Mouse (Mus musculus) cerebellum, adult (tissue): ENCODE measurements around the gene Rph3al.
A peak's percentile ranks its signal among the peaks of the same experiment; 100 is the strongest.

Experiments used
- ATAC-seq: cut with Nextera tagmentation; 2 replicates; pipeline ENCODE4 v1.9.2; 2017; ENCODE audit warnings: mild to moderate bottlenecking, moderate library complexity, mixed read lengths; ENCODE audit not compliant: insufficient number of reproducible peaks, low FRiP score, low TSS enrichment

Rph3al gene

DNA sequence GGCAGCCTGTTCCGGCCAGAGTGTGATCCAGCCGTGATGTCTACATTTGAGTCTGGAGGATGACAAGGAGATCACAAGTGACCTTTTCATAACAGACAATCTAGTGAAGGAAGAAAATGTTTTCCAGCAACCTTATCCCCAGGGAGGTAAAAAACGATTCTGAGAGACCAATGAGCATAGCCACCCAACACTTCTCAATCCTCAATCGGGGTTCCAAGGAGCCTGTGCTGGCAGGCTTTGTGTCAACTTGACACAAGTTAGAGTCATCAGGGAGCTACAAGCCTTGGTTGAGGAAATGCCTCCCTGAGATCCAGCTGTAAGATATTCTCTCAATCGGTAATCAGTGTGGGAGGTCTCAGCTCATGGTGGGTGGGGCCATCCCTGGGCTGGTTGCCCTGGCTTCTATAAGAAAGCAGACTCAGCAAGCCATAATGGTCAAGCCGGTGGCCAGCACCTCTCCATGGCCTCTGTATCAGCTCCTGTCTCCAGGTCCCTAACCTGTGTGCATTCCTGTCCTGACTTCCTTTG is at the start of gene Rph3al:
Rph3al (minus strand) TSS at position 51 of the 528 bp plus-strand sequence.
- no peak for ATAC-seq

DNA sequence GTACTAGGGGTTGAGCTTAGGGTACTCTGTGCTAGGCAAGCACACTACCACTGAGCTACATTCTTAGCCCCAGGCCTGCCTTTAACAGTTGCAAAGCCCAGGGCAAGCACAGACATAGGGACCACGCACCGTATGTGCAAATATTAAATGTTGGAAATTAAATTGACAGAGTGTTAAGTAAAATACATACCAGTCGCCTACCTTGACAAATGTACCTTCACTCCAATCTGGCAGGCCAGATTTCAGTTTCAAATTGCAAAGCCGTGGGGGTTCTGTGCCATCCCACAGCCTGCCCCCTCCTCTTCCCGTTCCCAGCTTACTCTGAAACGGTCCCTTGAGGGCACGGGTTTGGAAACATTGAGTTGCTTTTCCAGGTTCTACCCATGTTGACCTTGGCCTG is 47.7 kb upstream of the Rph3al start:
- ATAC-seq = no peak

- no peak for ATAC-seq
Measured at GRCm38 (mm10) chr11:75984581-75984980, 46.4 kb upstream of the Rph3al start.

DNA sequence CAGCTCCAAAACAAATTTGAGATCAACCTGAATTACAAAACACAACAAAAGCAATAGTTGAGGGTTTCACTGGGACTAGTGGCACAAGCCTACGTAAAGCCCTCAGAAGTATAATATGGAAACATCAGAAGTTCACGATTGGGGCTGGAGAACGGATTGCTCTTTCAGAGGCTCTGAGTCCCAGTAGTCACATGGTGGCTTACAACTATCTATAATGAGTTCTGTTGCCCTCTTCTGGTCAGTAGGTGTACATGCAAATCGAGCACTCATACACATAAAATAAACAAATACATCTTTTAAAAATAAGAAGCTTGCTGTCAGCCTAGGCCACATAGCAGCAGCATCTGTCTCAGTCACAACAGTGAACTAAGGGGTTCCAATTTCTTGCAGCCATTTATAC is 45.0 kb upstream of the Rph3al start:
- no peak for ATAC-seq

DNA sequence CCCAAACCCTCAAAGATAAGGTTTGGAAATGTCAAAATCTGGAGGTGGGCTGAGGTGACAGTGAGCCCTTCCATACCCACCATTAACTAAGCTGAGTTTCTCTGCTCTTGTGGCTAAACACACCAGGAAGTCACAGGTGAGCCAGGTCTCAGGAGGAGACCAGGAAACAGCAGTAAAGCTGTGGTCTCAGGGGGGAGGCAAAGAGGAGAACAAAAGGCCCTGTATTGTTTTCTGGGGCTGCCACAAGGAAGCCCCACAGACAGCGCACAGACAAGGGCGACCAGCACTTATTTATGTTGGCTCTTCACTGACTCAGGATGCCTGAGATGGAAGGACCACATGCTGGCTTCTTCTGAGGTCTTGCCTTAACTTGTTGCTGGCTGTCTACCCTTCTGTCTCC is 42.2 kb upstream of the Rph3al start:
- no peak for ATAC-seq

GRCm38 (mm10) chr11:75978051-75978450 is 39.8 kb upstream of the Rph3al start:
- ATAC-seq = no peak

- ATAC-seq = no peak
Measured at GRCm38 (mm10) chr11:75976748-75977147, 38.5 kb upstream of the Rph3al start.

DNA sequence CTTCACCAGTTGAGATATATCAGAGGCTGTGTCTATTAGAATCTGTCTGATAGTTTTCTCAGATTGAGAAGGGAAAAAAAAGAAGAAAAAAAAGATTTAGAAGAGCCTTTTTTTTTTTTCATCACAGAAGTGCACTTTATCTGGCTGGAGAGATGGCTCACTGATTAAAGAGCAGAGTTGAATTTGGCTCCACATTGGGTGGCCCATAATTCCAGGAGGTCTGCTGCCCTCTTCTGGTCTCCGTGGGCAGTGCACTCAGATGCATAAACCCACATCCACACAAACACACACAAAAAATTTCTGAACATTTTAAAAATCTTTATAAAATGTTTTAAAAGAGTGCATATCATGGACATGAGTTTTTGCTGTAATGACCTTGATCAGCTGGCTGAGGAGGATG is 35.8 kb upstream of the Rph3al start:
- no peak for ATAC-seq

GRCm38 (mm10) chr11:75972916-75973567 is 34.8 kb upstream of the Rph3al start:
- no peak for ATAC-seq

DNA sequence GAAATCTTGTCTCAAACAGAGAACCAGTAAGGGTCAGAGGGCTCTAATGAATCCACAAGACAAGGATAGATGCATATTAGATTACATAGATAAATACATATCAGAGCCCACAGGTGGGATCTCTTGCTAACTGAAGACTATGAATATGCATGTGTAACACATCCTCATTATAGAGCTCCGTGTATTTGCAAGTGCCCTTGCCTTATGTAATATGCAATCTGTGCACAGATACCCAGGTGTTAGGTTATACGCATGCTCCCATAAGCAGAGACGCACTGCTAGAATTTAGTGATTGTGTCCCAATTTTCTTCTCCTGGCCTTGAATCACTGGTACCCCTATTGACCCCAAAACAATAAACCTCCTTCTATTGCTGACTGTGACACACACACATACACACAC is 34.0 kb upstream of the Rph3al start:
- ATAC-seq = no peak

GRCm38 (mm10) chr11:75970629-75971028 is 32.4 kb upstream of the Rph3al start:
- ATAC-seq = no peak

DNA sequence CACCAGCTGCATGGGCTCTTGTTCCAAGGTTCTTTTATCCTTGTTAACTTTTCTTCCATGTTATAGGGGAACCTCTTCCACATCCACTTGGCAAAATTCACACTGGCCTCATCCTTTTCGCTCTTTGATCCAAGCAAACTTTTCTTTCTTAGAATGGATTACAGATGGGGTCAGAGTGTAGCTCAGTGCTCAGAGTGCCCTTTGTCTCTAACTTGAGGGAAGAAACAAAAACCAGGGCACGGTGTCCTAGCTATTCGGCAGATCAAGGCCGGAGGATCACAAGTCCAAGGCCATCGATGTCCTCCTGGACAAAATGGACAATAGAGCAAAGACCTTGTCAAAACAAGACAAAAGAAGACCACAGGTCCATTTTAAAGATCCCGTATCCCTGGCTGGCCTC is 30.5 kb upstream of the Rph3al start:
- no peak for ATAC-seq

DNA sequence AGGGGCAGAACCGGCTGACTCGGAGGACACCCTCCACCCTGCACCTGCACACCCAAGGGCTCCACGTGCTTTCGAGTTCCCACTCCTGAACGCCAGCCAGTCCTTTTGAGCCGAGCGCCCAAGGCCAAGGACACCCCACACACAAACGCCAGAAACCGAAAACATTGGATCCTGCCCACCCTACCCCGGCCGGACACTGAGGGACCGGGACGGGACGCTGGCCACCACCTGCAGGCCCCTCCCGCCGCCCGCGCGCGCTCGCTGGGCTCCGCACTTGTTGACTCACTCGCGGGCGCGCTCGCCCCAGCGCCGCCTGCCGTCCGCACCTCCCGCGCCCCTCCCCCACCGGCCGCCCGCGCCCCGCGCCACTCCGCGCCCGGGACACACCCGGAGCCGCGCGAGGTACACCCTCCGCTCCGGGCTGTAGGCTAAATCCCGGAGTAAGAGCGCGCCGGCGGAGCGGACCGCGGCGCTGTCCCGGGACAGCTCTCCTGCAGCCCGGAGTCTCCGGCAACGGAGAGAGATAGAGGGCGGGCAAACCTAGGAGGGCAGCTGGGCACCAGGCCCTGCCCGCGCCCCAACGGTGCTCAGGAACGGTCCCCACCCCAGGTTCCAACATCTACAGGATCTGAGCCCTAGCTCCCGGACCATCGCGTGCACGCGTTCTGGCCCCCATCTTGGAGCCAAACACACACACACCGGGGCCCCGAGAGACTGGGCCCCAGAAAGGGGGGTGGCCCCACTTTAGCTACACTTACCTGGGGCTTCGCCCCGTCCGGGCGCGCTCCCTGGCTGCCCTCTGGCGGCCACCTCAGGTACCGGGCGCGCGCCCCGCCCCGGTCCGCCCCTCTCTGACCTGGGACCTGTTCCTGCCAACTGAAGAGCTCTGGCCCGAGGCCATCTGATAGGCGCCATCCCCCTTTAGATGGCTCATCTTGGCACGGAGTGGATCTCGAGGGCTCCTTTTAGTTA is 28.5 kb upstream of the Rph3al start:
- ATAC-seq = peak; percentile 66; the same call in 1 of the 2 replicates

GRCm38 (mm10) chr11:75965674-75966400 is 27.6 kb upstream of the Rph3al start:
- no peak for ATAC-seq

- ATAC-seq = no peak
Measured at GRCm38 (mm10) chr11:75964476-75964730, 26.2 kb upstream of the Rph3al start.

GRCm38 (mm10) chr11:75963730-75964475 is 25.7 kb upstream of the Rph3al start:
- ATAC-seq = no peak

DNA sequence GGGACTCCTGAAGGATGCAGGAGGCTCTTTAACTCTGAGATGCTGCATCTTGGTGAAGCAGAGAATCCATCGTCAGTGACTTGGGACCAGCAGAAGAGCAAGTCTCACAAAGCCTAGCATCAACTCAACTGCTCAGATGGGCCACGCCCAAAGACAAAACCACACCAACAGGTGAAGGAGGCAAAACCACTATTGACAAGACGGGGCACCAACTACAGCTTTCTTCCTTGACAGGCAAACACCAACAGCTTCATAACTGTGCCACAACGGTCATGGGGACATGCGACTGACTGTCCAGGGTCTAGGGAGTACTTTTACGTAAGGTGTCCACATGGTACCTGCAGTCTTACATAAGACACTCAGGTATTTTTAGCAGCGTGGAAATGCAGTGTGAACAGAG is 23.6 kb upstream of the Rph3al start:
- no peak for ATAC-seq

GRCm38 (mm10) chr11:75957124-75957832 is 19.0 kb upstream of the Rph3al start:
- no peak for ATAC-seq

DNA sequence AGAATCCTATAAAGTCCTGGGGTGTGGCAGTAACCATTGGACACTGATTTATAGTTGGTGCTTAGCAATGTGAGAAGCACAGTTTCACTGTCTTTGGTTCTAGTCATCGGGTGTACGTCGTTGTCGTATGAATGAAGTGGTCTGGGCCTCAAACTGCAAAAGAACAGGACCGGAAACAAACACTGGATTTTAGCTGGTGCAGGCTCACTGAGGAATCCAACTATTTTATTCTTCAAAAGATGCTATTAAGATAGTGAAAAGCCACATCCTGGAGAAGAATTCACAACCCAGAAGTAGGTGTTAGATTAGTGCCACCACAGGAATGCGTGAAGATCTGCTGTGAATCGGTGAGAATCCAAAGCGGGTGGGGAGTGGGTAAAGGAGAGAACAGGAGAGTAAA is 18.4 kb upstream of the Rph3al start:
- ATAC-seq = no peak

GRCm38 (mm10) chr11:75954896-75955295 is 16.7 kb upstream of the Rph3al start:
- no peak for ATAC-seq
